Mouse (Mus musculus): ENCODE measurements around the gene Gstm5.

DNA sequence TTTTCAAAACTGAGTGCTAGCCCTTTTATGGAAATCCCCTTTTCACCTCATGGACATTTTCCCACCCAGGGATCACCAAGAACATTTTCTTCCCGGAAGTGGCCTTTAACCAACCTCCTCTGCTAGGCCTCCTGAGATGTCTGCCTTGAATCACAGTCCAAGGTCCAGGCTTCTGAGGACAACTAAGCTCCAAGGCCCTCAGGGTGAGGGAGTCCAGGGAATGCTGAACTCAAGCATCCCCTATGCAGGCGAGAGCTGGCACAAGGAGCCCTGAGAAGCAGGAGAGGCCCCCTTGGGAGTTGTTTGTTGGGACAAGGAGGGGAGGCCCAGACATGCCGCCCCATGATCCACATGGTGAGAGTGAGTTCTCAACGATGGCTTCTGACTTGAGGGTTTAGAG lies 25.7 kb upstream of the Gstm5 start:
- TF ChIP-seq CTCF (IDR thresholded peaks at IDR 0.05 in 2 of 3, conservative IDR thresholded peaks at IDR 0.05 in 1 of 3; ENCODE audit: control insufficient read depth in 1 of 3, insufficient read depth in 1 of 3, low read depth in 2 of 3, low read length in 3 of 3, poor library complexity in 1 of 3, severe bottlenecking in 1 of 3) (no peak), ZNF384 (IDR thresholded peaks at IDR 0.05; ENCODE audit: low read depth, low read length) (no peak)

Data from MEL (cell line).